Mouse (Mus musculus) MEL (cell line): ENCODE data around the gene Nmrk1. TPM values are rescaled to one million over a fixed set of nuclear protein-coding genes. Genes with fewer than 3 reads are reported as not detected.

Source experiments
- DNase-seq: peaks from one replicate; pipeline ENCODE4 v3.0.0; 2011; ENCODE audit warnings: low read depth, low spot score
- H3K27ac ChIP-seq: 2 replicates; pipeline ENCODE4 v1.5.1; 2012; ENCODE audit warnings: low read depth, mild to moderate bottlenecking, control low read depth, low read length, moderate library complexity; ENCODE audit not compliant: control insufficient read depth
- H3K27me3 ChIP-seq, 2 experiments: fragments of 150-350 bp in 1 of 2; sonication (generic) in 1 of 2; 2 replicates each; pipeline ENCODE4 v1.6.1; 2012; ENCODE audit warnings: low read length in 2 of 2, mild to moderate bottlenecking in 2 of 2, improper control_type of control experiment in 1 of 2, moderate library complexity in 1 of 2; ENCODE audit not compliant: insufficient read depth in 2 of 2, control insufficient read depth in 1 of 2
- H3K36me3 ChIP-seq, 2 experiments: 2 replicates each; pipeline ENCODE4 v1.6.1; 2012 to 2014; ENCODE audit warnings: low read length in 2 of 2, improper control_type of control experiment in 1 of 2, inconsistent platforms in 1 of 2, mild to moderate bottlenecking in 1 of 2; ENCODE audit not compliant: insufficient read depth in 2 of 2, control insufficient read depth in 1 of 2
- H3K4me1 ChIP-seq, 2 experiments: fragments of 150-350 bp in 1 of 2; sonication (generic) in 1 of 2; 2 replicates each; pipeline ENCODE4 v1.6.1; 2012; ENCODE audit warnings: low read length in 2 of 2, improper control_type of control experiment in 1 of 2, mild to moderate bottlenecking in 1 of 2; ENCODE audit not compliant: insufficient read depth in 2 of 2, control insufficient read depth in 1 of 2
- H3K4me3 ChIP-seq, 2 experiments: fragments of 150-350 bp in 1 of 2; sonication (generic) in 1 of 2; 2 replicates each; pipeline ENCODE4 v1.5.1; 2012; ENCODE audit warnings: low read depth in 2 of 2, low read length in 2 of 2, mild to moderate bottlenecking in 2 of 2, moderate library complexity in 2 of 2, control low read depth in 1 of 2, improper control_type of control experiment in 1 of 2; ENCODE audit not compliant: control insufficient read depth in 1 of 2, insufficient read depth in 1 of 2
- H3K79me2 ChIP-seq: 2 replicates; pipeline ENCODE4 v1.6.1; 2012; ENCODE audit warnings: mild to moderate bottlenecking, low read length, moderate library complexity; ENCODE audit not compliant: control insufficient read depth, poor library complexity, insufficient read depth
- H3K9ac ChIP-seq: 2 replicates; pipeline ENCODE4 v1.6.1; 2012; ENCODE audit warnings: low read depth, mild to moderate bottlenecking, control low read depth, low read length, moderate library complexity; ENCODE audit not compliant: control insufficient read depth, poor library complexity, severe bottlenecking
- H3K9me3 ChIP-seq: fragments of 150-350 bp; sonication (generic); replicated peaks from 2 replicates; pipeline ENCODE4 v1.6.1; 2012; ENCODE audit warnings: mild to moderate bottlenecking, low read length, improper control_type of control experiment, moderate library complexity; ENCODE audit not compliant: insufficient read depth
- BHLHE40 ChIP-seq: IDR thresholded peaks from 2 replicates; pipeline ENCODE4 v1.6.1; 2012; ENCODE audit warnings: low read depth, mild to moderate bottlenecking, inconsistent platforms, low read length, improper control_type of control experiment, borderline replicate concordance
- CHD2 ChIP-seq: IDR thresholded peaks from 2 replicates; pipeline ENCODE4 v1.6.1; 2011; ENCODE audit warnings: low read length, improper control_type of control experiment
- CTCF ChIP-seq, 3 experiments: IDR thresholded peaks in 2 of 3; conservative IDR thresholded peaks in 1 of 3; 2 replicates each; pipeline ENCODE4 v1.5.1; 2011 to 2012; ENCODE audit warnings: low read length in 3 of 3, low read depth in 2 of 3, mild to moderate bottlenecking in 2 of 3, improper control_type of control experiment in 1 of 3, inconsistent platforms in 1 of 3, mixed read lengths in 1 of 3, moderate library complexity in 1 of 3; ENCODE audit not compliant: control insufficient read depth in 1 of 3, insufficient read depth in 1 of 3, poor library complexity in 1 of 3, severe bottlenecking in 1 of 3
- E2F4 ChIP-seq: IDR thresholded peaks from 2 replicates; pipeline ENCODE4 v1.6.1; 2011; ENCODE audit warnings: low read depth, low read length, improper control_type of control experiment, borderline replicate concordance
- ELF1 ChIP-seq: IDR thresholded peaks from 2 replicates; pipeline ENCODE4 v1.6.1; 2014; ENCODE audit warnings: low read depth, mild to moderate bottlenecking, inconsistent platforms, low read length, improper control_type of control experiment, moderate library complexity
- EP300 ChIP-seq, 2 experiments: IDR thresholded peaks; 2 replicates each; pipeline ENCODE4 v1.6.1; 2011; ENCODE audit warnings: improper control_type of control experiment in 2 of 2, low read length in 2 of 2, low read depth in 1 of 2, mild to moderate bottlenecking in 1 of 2
- ETS1 ChIP-seq: IDR thresholded peaks from 2 replicates; pipeline ENCODE4 v1.6.1; 2012; ENCODE audit warnings: low read depth, mild to moderate bottlenecking, inconsistent platforms, low read length, improper control_type of control experiment, moderate library complexity
- GABPA ChIP-seq: IDR thresholded peaks from 2 replicates; pipeline ENCODE4 v1.6.1; 2012; ENCODE audit warnings: low read depth, mild to moderate bottlenecking, inconsistent platforms, low read length, improper control_type of control experiment, moderate library complexity
- GATA1 ChIP-seq: IDR thresholded peaks from 2 replicates; pipeline ENCODE4 v1.6.1; 2011; ENCODE audit warnings: low read depth, low read length, improper control_type of control experiment
- HCFC1 ChIP-seq: IDR thresholded peaks from 2 replicates; pipeline ENCODE4 v1.6.1; 2012; ENCODE audit warnings: low read depth, mild to moderate bottlenecking, inconsistent platforms, low read length, improper control_type of control experiment, moderate library complexity
- KAT2A ChIP-seq: conservative IDR thresholded peaks from 2 replicates; pipeline ENCODE4 v1.6.1; 2012; ENCODE audit warnings: low read depth, low read length, improper control_type of control experiment, inconsistent platforms
- MAX ChIP-seq: IDR thresholded peaks from 2 replicates; pipeline ENCODE4 v1.6.1; 2011; ENCODE audit warnings: low read length, improper control_type of control experiment
- MEF2A ChIP-seq: IDR thresholded peaks from 2 replicates; pipeline ENCODE4 v1.6.1; 2014; ENCODE audit warnings: low read depth, mild to moderate bottlenecking, inconsistent platforms, low read length, improper control_type of control experiment; ENCODE audit not compliant: poor library complexity, insufficient replicate concordance, severe bottlenecking; ENCODE audit errors: extremely low read depth
- MXI1 ChIP-seq: IDR thresholded peaks from 2 replicates; pipeline ENCODE4 v1.6.1; 2011; ENCODE audit warnings: mild to moderate bottlenecking, low read depth, low read length, improper control_type of control experiment
- MYB ChIP-seq: IDR thresholded peaks from 2 replicates; pipeline ENCODE4 v1.6.1; 2011; ENCODE audit warnings: mild to moderate bottlenecking, low read depth, low read length, improper control_type of control experiment
- MYC ChIP-seq: IDR thresholded peaks from 2 replicates; pipeline ENCODE4 v1.6.1; 2011; ENCODE audit warnings: low read depth, mild to moderate bottlenecking, low read length, improper control_type of control experiment, moderate library complexity
- NELFE ChIP-seq: IDR thresholded peaks from 2 replicates; pipeline ENCODE4 v1.6.1; 2011; ENCODE audit warnings: low read depth, low read length, improper control_type of control experiment
- POLR2AphosphoS2 ChIP-seq: IDR thresholded peaks from 2 replicates; pipeline ENCODE4 v1.6.1; 2011; ENCODE audit warnings: low read length, improper control_type of control experiment
- RCOR1 ChIP-seq: IDR thresholded peaks from 2 replicates; pipeline ENCODE4 v1.6.1; 2012; ENCODE audit warnings: low read depth, mild to moderate bottlenecking, inconsistent platforms, low read length, improper control_type of control experiment
- SIN3A ChIP-seq: IDR thresholded peaks from 2 replicates; pipeline ENCODE4 v1.6.1; 2012; ENCODE audit warnings: low read length, improper control_type of control experiment, inconsistent platforms
- SMC3 ChIP-seq: IDR thresholded peaks from 2 replicates; pipeline ENCODE4 v1.6.1; 2011; ENCODE audit warnings: low read depth, low read length, improper control_type of control experiment
- TAL1 ChIP-seq: IDR thresholded peaks from 2 replicates; pipeline ENCODE4 v1.6.1; 2012; ENCODE audit warnings: mild to moderate bottlenecking, inconsistent platforms, low read length, moderate library complexity, mixed read lengths
- USF1 ChIP-seq: IDR thresholded peaks from 2 replicates; pipeline ENCODE4 v1.6.1; 2014; ENCODE audit warnings: low read depth, mild to moderate bottlenecking, inconsistent platforms, low read length, improper control_type of control experiment, moderate library complexity
- USF2 ChIP-seq, 2 experiments: IDR thresholded peaks; 2 replicates each; pipeline ENCODE4 v1.6.1; 2011 to 2012; ENCODE audit warnings: improper control_type of control experiment in 2 of 2, low read length in 2 of 2, borderline replicate concordance in 1 of 2, inconsistent platforms in 1 of 2, low read depth in 1 of 2, mild to moderate bottlenecking in 1 of 2; ENCODE audit not compliant: insufficient read depth in 1 of 2
- polyA plus RNA-seq, 2 experiments: library from polyadenylated mRNA; stranded (reverse) in 1 of 2; unstranded in 1 of 2; fragments of >175 nt in 1 of 2; fragments of >200 nt in 1 of 2; gene quantifications; 2 replicates each; pipeline versions ENCODE4 v1.2.1 to v1.2.4; 2012; ENCODE audit warnings: low replicate concordance in 2 of 2, low read depth in 1 of 2; ENCODE audit not compliant: insufficient read length in 2 of 2, insufficient read depth in 1 of 2, missing spikeins in 1 of 2
- total RNA-seq: library from RNA; depleted of rRNA; stranded (reverse); fragments of 300-350 nt; gene quantifications from 2 replicates; pipeline ENCODE4 v1.2.3, GENCODE M21; 2012

Nmrk1 gene
- total and polyA plus RNA-seq, 3 experiments = 18.5 to 22.5 TPM; not detected in 1

DNA sequence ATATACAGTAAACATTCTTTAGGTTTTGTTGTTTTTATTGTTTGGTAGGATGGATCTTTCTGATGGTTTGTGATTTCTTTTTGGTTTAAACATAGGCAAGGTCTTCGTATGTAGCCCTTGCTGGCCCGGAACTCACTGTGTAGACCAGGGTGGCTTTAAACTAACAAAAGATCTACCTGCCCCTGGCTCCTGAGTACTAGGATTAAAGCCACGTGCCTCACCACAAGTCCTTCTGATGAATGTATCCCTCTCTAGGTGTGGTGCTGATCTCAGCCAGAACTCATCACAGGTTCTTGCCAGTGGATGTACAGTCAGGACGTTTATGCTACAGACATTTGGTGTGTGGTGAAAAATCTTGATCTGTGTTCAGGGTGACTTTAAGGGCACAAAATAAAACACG is 6.2 kb downstream of the Nmrk1 start:
- Histone ChIP-seq H3K4me3 (no peak overlapping the region), H3K27ac (peak overlapping the region; percentile 5; the same call in 1 of the 2 replicates), H3K27me3 (no peaks in the 10 kb centered on the region), H3K9ac (no peak overlapping the region), H3K79me2 (peaks cover 2% of the 10 kb centered on the region; the same call in 1 of the 2 replicates), H3K9me3 (no peaks in the 10 kb centered on the region), H3K36me3 (peaks cover 7 to 9% of the 10 kb centered on the region in 2 experiments; a peak in 3 of 4 replicates), H3K4me1 (peaks cover 6 to 13% of the 10 kb centered on the region in 2 experiments)
- TF ChIP-seq CTCF (IDR thresholded peaks at IDR 0.05 in 2 of 3, conservative IDR thresholded peaks at IDR 0.05 in 1 of 3; ENCODE audit: control insufficient read depth in 1 of 3, insufficient read depth in 1 of 3, low read depth in 2 of 3, low read length in 3 of 3, poor library complexity in 1 of 3, severe bottlenecking in 1 of 3) (no peak), NELFE (no peak), MXI1 (peak; percentile 75), GABPA (no peak), ELF1 (no peak), SMC3 (no peak), MAX (peak; percentile 85), SIN3A (peak; percentile 52; the same call in 1 of the 2 replicates), MYB (no peak), MEF2A (no peak), USF1 (peak; percentile 72), POLR2AphosphoS2 (no peak), KAT2A (no peak), BHLHE40 (peak; percentile 87), USF2 (IDR thresholded peaks at IDR 0.05; ENCODE audit: borderline replicate concordance in 1 of 2, insufficient read depth in 1 of 2, low read depth in 1 of 2, low read length in 2 of 2) (no peak), GATA1 (0 out of 2 replicates have a peak, but pooled peaks have one; percentile 16), RCOR1 (no peak), E2F4 (no peak), EP300 (IDR thresholded peaks at IDR 0.05; ENCODE audit: low read depth in 1 of 2, low read length in 2 of 2) (peak; percentile 9 to 24; a peak in 1 of 4 replicates), CHD2 (no peak), HCFC1 (no peak), MYC (peak; percentile 91), ETS1 (peak; percentile 49; the same call in 1 of the 2 replicates), TAL1 (no peak)
- DNase-seq = peak; percentile 39
